Mouse (Mus musculus) liver, embryonic 14.5 days (tissue): ENCODE measurements around the gene 1700029P11Rik. TPM values are rescaled to one million over a fixed set of nuclear protein-coding genes. Genes with fewer than 3 reads are reported as not detected.

Experiments used
- ATAC-seq: fragments of 200-750 bp; cut with Nextera tagmentation; 2 replicates; pipeline ENCODE4 v1.8.0; 2017; ENCODE audit warnings: moderate number of reproducible peaks, mild to moderate bottlenecking, moderate library complexity; ENCODE audit not compliant: insufficient read depth
- DNase-seq, 3 experiments: peaks; one replicate each; pipeline ENCODE4 v3.0.0-alpha.2; 2012 to 2013; ENCODE audit warnings: low read depth in 3 of 3, low spot score in 3 of 3
- H3K27ac ChIP-seq: fragments of 300-500 bp; sonication (generic); 2 replicates; pipeline ENCODE4 v1.5.1; 2014; ENCODE audit warnings: moderate library complexity, mild to moderate bottlenecking, control low read depth, inconsistent platforms
- H3K27me3 ChIP-seq: fragments of 300-500 bp; sonication (generic); 2 replicates; pipeline ENCODE4 v1.6.1; 2014; ENCODE audit warnings: mild to moderate bottlenecking, low read length, moderate library complexity; ENCODE audit not compliant: control insufficient read depth, insufficient read depth
- H3K36me3 ChIP-seq: fragments of 300-500 bp; sonication (generic); replicated peaks from 2 replicates; pipeline ENCODE4 v1.6.1; 2014; ENCODE audit warnings: low read depth; ENCODE audit not compliant: control insufficient read depth, insufficient read depth
- H3K4me1 ChIP-seq, 2 experiments: fragments of 200-500 bp in 1 of 2; fragments of 300-500 bp in 1 of 2; sonication (generic) in 1 of 2; replicated peaks; 2 replicates each; pipeline ENCODE4 v1.6.1; 2012 to 2014; ENCODE audit warnings: antibody characterized with exemption in 1 of 2, inconsistent platforms in 1 of 2, low read length in 1 of 2; ENCODE audit not compliant: control insufficient read depth in 2 of 2, insufficient read depth in 2 of 2
- H3K4me2 ChIP-seq: fragments of 300-500 bp; sonication (generic); 2 replicates; pipeline ENCODE4 v1.6.1; 2014; ENCODE audit warnings: low read depth, mild to moderate bottlenecking, control low read depth, moderate library complexity
- H3K4me3 ChIP-seq, 2 experiments: fragments of 200-500 bp in 1 of 2; fragments of 300-500 bp in 1 of 2; sonication (generic) in 1 of 2; 2 replicates each; pipeline ENCODE4 v1.5.1; 2012 to 2014; ENCODE audit warnings: low read depth in 2 of 2, low read length in 2 of 2, mild to moderate bottlenecking in 2 of 2, control low read depth in 1 of 2, inconsistent platforms in 1 of 2, moderate library complexity in 1 of 2; ENCODE audit not compliant: insufficient read depth in 1 of 2
- H3K9ac ChIP-seq: fragments of 300-500 bp; sonication (generic); replicated peaks from 2 replicates; pipeline ENCODE4 v1.6.1; 2014; ENCODE audit warnings: mild to moderate bottlenecking, control low read depth, moderate library complexity
- H3K9me3 ChIP-seq: fragments of 300-500 bp; sonication (generic); 2 replicates; pipeline ENCODE4 v1.6.1; 2016; ENCODE audit warnings: low read length, mixed read lengths; ENCODE audit not compliant: control insufficient read depth
- CTCF ChIP-seq: IDR thresholded peaks from 2 replicates; pipeline ENCODE4 v1.5.1; 2016; ENCODE audit warnings: antibody characterized with exemption, low read depth, control low read depth
- EP300 ChIP-seq: IDR thresholded peaks from 2 replicates; pipeline ENCODE4 v1.6.1; 2016; ENCODE audit warnings: antibody characterized with exemption, low read depth
- WGBS: fragments of 180-500 bp; shearing (Covaris S2); extraction: QIAGEN DNeasy Blood & Tissue Kit; methylation state at CpG from one replicate; pipeline ENCODE4 v1.1.7; 2014; ENCODE audit not compliant: insufficient replicate concordance; 5-methylcytosine and 5-hydroxymethylcytosine counted together
- polyA plus RNA-seq, 2 experiments: library from polyadenylated mRNA; depleted of rRNA in 1 of 2; stranded (reverse) in 1 of 2; unstranded in 1 of 2; fragments of >200 nt; fragmentation: Nextera tagmentation in 1 of 2; extraction: Ambion mirVana in 1 of 2; gene quantifications; 2 replicates each; pipeline versions ENCODE4 v1.2.1 to v1.2.3; 2012 to 2014

1700029P11Rik gene
- polyA plus RNA-seq, 2 experiments, result not detected

GRCm38 (mm10) chr15:81941010-81941409 is 39.3 kb upstream of the 1700029P11Rik start:
- H3K4me3 ChIP-seq, result no peak overlapping the region
- no peaks in the 10 kb centered on the region for H3K36me3 ChIP-seq
- TF ChIP-seq EP300 (no peak), CTCF (peak; percentile 50)
- H3K9me3 ChIP-seq, result no peaks in the 10 kb centered on the region
- WGBS, result 77% methylated on average over 2 of the region's 2 CpGs
- ATAC-seq (no peak), DNase-seq (no peak)
- H3K27me3 ChIP-seq, result peaks cover 20% of the 10 kb centered on the region
- no peak overlapping the region for H3K9ac ChIP-seq
- H3K4me1 ChIP-seq, result peaks cover 0 to 10% of the 10 kb centered on the region in 2 experiments; a peak in 3 of 4 replicates
- H3K4me2 ChIP-seq, result no peak overlapping the region
- no peak overlapping the region for H3K27ac ChIP-seq

GRCm38 (mm10) chr15:81943176-81943749 is 37.1 kb upstream of the 1700029P11Rik start:
- no peak overlapping the region for H3K27ac ChIP-seq
- H3K9ac ChIP-seq, result no peak overlapping the region
- H3K4me2 ChIP-seq, result no peak overlapping the region
- no peak for DNase-seq
- no peaks in the 10 kb centered on the region for H3K27me3 ChIP-seq
- WGBS, result 25% methylated on average over 9 of the region's 9 CpGs
- H3K4me1 ChIP-seq, result peaks cover 0 to 10% of the 10 kb centered on the region in 2 experiments; a peak in 3 of 4 replicates
- no peaks in the 10 kb centered on the region for H3K36me3 ChIP-seq
- no peaks in the 10 kb centered on the region for H3K9me3 ChIP-seq
- no peak for TF ChIP-seq CTCF
- no peak for TF ChIP-seq EP300
- H3K4me3 ChIP-seq, result no peak overlapping the region
- no peak for ATAC-seq

GRCm38 (mm10) chr15:81949076-81949475 is 31.3 kb upstream of the 1700029P11Rik start:
- Histone ChIP-seq H3K4me1 (no peaks in the 10 kb centered on the region; a peak in 1 of 4 replicates), H3K27me3 (no peaks in the 10 kb centered on the region), H3K9me3 (no peaks in the 10 kb centered on the region), H3K36me3 (no peaks in the 10 kb centered on the region), H3K9ac (no peak overlapping the region), H3K4me3 (no peak overlapping the region), H3K4me2 (no peak overlapping the region), H3K27ac (no peak overlapping the region)
- TF ChIP-seq EP300 (no peak), CTCF (no peak)
- no peak for ATAC-seq
- no peak for DNase-seq
- WGBS, result 63% methylated on average over 10 of the region's 10 CpGs

- 69% methylated on average over 11 of the region's 11 CpGs for WGBS
- ATAC-seq (no peak), DNase-seq (no peak)
- Histone ChIP-seq H3K27ac (no peak overlapping the region), H3K4me2 (no peak overlapping the region), H3K4me1 (no peaks in the 10 kb centered on the region; a peak in 1 of 4 replicates), H3K9me3 (no peaks in the 10 kb centered on the region), H3K9ac (no peak overlapping the region), H3K4me3 (no peak overlapping the region), H3K36me3 (no peaks in the 10 kb centered on the region; the same call in 1 of the 2 replicates), H3K27me3 (no peaks in the 10 kb centered on the region)
- no peak for TF ChIP-seq CTCF
Observed at GRCm38 (mm10) chr15:81949476-81950131, 30.7 kb upstream of the 1700029P11Rik start.

GRCm38 (mm10) chr15:81950716-81951115 is 29.6 kb upstream of the 1700029P11Rik start:
- H3K27me3 ChIP-seq, result no peaks in the 10 kb centered on the region

More at GRCm38 (mm10) chr15:81950716-81951115, 29.6 kb upstream of the 1700029P11Rik start:
- Histone ChIP-seq H3K36me3 (peaks cover 4% of the 10 kb centered on the region), H3K4me3 (no peak overlapping the region), H3K9me3 (no peaks in the 10 kb centered on the region), H3K27ac (no peak overlapping the region), H3K4me1 (no peaks in the 10 kb centered on the region; a peak in 1 of 4 replicates), H3K4me2 (no peak overlapping the region), H3K9ac (no peak overlapping the region)
- no peak for ATAC-seq
- no peak for DNase-seq
- 77% methylated on average over 5 of the region's 5 CpGs for WGBS
- TF ChIP-seq EP300 (no peak), CTCF (no peak)
